Mouse (Mus musculus) intestine, embryonic 16.5 days (tissue): ENCODE results near the gene Glod5. TPM values are rescaled to one million over a fixed set of nuclear protein-coding genes. Genes with fewer than 3 reads are reported as not detected.

Source experiments
- ATAC-seq: fragments of 200-750 bp; cut with Nextera tagmentation; 2 replicates; pipeline ENCODE4 v1.8.0; 2017; ENCODE audit warnings: moderate TSS enrichment, moderate library complexity
- H3K27ac ChIP-seq: fragments of 300-500 bp; sonication (generic); 2 replicates; pipeline ENCODE4 v1.5.1; 2014; ENCODE audit warnings: mild to moderate bottlenecking, low read length
- H3K27me3 ChIP-seq: fragments of 300-500 bp; sonication (generic); replicated peaks from 2 replicates; pipeline ENCODE4 v1.6.1; 2014; ENCODE audit warnings: low read length, control low read depth, mixed read lengths; ENCODE audit not compliant: control insufficient read depth, insufficient read depth
- H3K36me3 ChIP-seq: fragments of 300-500 bp; sonication (generic); 2 replicates; pipeline ENCODE4 v1.6.1; 2014; ENCODE audit warnings: low read length, control low read depth; ENCODE audit not compliant: control insufficient read depth, insufficient read depth
- H3K4me1 ChIP-seq: fragments of 300-500 bp; sonication (generic); 2 replicates; pipeline ENCODE4 v1.6.1; 2014; ENCODE audit warnings: low read length, control low read depth, mixed read lengths; ENCODE audit not compliant: control insufficient read depth, insufficient read depth
- H3K4me2 ChIP-seq: fragments of 300-500 bp; sonication (generic); 2 replicates; pipeline ENCODE4 v1.6.1; 2014; ENCODE audit warnings: low read depth, low read length, control low read depth
- H3K4me3 ChIP-seq: fragments of 300-500 bp; sonication (generic); 2 replicates; pipeline ENCODE4 v1.5.1; 2014; ENCODE audit warnings: mild to moderate bottlenecking, low read length
- H3K9ac ChIP-seq: fragments of 300-500 bp; sonication (generic); 2 replicates; pipeline ENCODE4 v1.6.1; 2014; ENCODE audit warnings: low read depth, low read length
- H3K9me3 ChIP-seq: fragments of 300-500 bp; sonication (generic); 2 replicates; pipeline ENCODE4 v1.6.1; 2016; ENCODE audit warnings: low read length, control low read depth; ENCODE audit not compliant: control insufficient read depth
- WGBS: fragments of 180-500 bp; shearing (Covaris S2); extraction: QIAGEN DNeasy Blood & Tissue Kit; methylation state at CpG from one replicate; pipeline ENCODE4 v1.1.7; 2014; 5-methylcytosine and 5-hydroxymethylcytosine counted together
- polyA plus RNA-seq: library from polyadenylated mRNA; unstranded; fragments of >200 nt; fragmentation: Nextera tagmentation; extraction: Ambion mirVana; gene quantifications from 2 replicates; pipeline ENCODE4 v1.2.1, GENCODE M21; 2015

The Glod5 gene
- polyA plus RNA-seq, 1 experiment from 2014 or later = 8.8 TPM

- no peaks in the 10 kb centered on the region for H3K27me3 ChIP-seq
- H3K36me3 ChIP-seq = no peaks in the 10 kb centered on the region
- H3K27ac ChIP-seq = no peak within 1 kb of the TSS
- 91% methylated on average over 11 of the region's 11 CpGs for WGBS
- no peak within 1 kb of the TSS for H3K4me3 ChIP-seq
- no peaks in the 10 kb centered on the region for H3K4me1 ChIP-seq
- H3K9me3 ChIP-seq = no peaks in the 10 kb centered on the region
- no peak within 1 kb of the TSS for H3K9ac ChIP-seq
- no peak within 1 kb of the TSS for H3K4me2 ChIP-seq
- ATAC-seq = no peak
These were observed 40.4 kb downstream of the Glod5 start, which contains the start of gene Gata1 for GRCm38 (mm10) chrX:7977892-7978291. TSS of gene Gata1 (minus strand) at chrX:7978071.

- H3K27me3 ChIP-seq = no peaks in the 10 kb centered on the region
- 67% methylated on average over 4 of the region's 4 CpGs for WGBS
- peak; percentile 64 for ATAC-seq
- H3K27ac ChIP-seq = no peak overlapping the region
- H3K9me3 ChIP-seq = no peaks in the 10 kb centered on the region
- no peak overlapping the region for H3K4me2 ChIP-seq
- H3K4me1 ChIP-seq = no peaks in the 10 kb centered on the region
- H3K9ac ChIP-seq = no peak overlapping the region
- H3K4me3 ChIP-seq = no peak overlapping the region
- H3K36me3 ChIP-seq = no peaks in the 10 kb centered on the region
These were observed 47.0 kb downstream of the Glod5 start for GRCm38 (mm10) chrX:7971292-7971691.

GRCm38 (mm10) chrX:7968899-7969298 is 49.4 kb downstream of the Glod5 start:
- no peak overlapping the region for H3K9ac ChIP-seq
- H3K36me3 ChIP-seq = no peaks in the 10 kb centered on the region
- no peak overlapping the region for H3K4me3 ChIP-seq
- no peaks in the 10 kb centered on the region for H3K4me1 ChIP-seq
- WGBS = 79% methylated on average over 3 of the region's 3 CpGs
- no peak overlapping the region for H3K27ac ChIP-seq
- H3K27me3 ChIP-seq = no peaks in the 10 kb centered on the region
- no peak overlapping the region for H3K4me2 ChIP-seq
- ATAC-seq = no peak
- H3K9me3 ChIP-seq = no peaks in the 10 kb centered on the region

GRCm38 (mm10) chrX:7968226-7968625 is 50.1 kb downstream of the Glod5 start:
- 82% methylated on average over 8 of the region's 8 CpGs for WGBS
- ATAC-seq = no peak
- H3K4me1 ChIP-seq = no peaks in the 10 kb centered on the region

GRCm38 (mm10) chrX:7967596-7968201 is 50.6 kb downstream of the Glod5 start:
- Histone ChIP-seq H3K9ac (no peak overlapping the region), H3K27ac (no peak overlapping the region), H3K9me3 (no peaks in the 10 kb centered on the region), H3K36me3 (no peaks in the 10 kb centered on the region), H3K4me1 (no peaks in the 10 kb centered on the region), H3K4me3 (no peak overlapping the region), H3K4me2 (no peak overlapping the region), H3K27me3 (no peaks in the 10 kb centered on the region)
- peak; percentile 63; the same call in 1 of the 2 replicates for ATAC-seq
- WGBS = 76% methylated on average over 8 of the region's 9 CpGs

More at GRCm38 (mm10) chrX:7968226-7968625, 50.1 kb downstream of the Glod5 start:
- H3K27me3 ChIP-seq = no peaks in the 10 kb centered on the region
- no peaks in the 10 kb centered on the region for H3K36me3 ChIP-seq
- H3K4me2 ChIP-seq = no peak overlapping the region
- no peaks in the 10 kb centered on the region for H3K9me3 ChIP-seq
- H3K4me3 ChIP-seq = no peak overlapping the region
- no peak overlapping the region for H3K9ac ChIP-seq
- H3K27ac ChIP-seq = no peak overlapping the region

GRCm38 (mm10) chrX:7966161-7966560 is 52.1 kb downstream of the Glod5 start:
- Histone ChIP-seq H3K9ac (no peak overlapping the region), H3K4me3 (no peak overlapping the region), H3K27me3 (no peaks in the 10 kb centered on the region), H3K27ac (no peak overlapping the region), H3K4me2 (no peak overlapping the region), H3K9me3 (no peaks in the 10 kb centered on the region), H3K36me3 (no peaks in the 10 kb centered on the region), H3K4me1 (no peaks in the 10 kb centered on the region)
- ATAC-seq = no peak
- WGBS = 52% methylated on average over 4 of the region's 4 CpGs

- whole genome bisulfite sequencing = 77% methylated on average over 7 of the region's 7 CpGs
- no peak overlapping the region for H3K4me2 ChIP-seq
- H3K4me1 ChIP-seq = no peaks in the 10 kb centered on the region
- no peak overlapping the region for H3K9ac ChIP-seq
- no peaks in the 10 kb centered on the region for H3K9me3 ChIP-seq
- H3K36me3 ChIP-seq = no peaks in the 10 kb centered on the region
- no peaks in the 10 kb centered on the region for H3K27me3 ChIP-seq
- no peak overlapping the region for H3K4me3 ChIP-seq
- no peak for ATAC-seq
- H3K27ac ChIP-seq = no peak overlapping the region
These were observed 54.3 kb downstream of the Glod5 start for GRCm38 (mm10) chrX:7963829-7964626.

GRCm38 (mm10) chrX:7958868-7959267 is 59.4 kb downstream of the Glod5 start:
- WGBS = 89% methylated on average over 9 of the region's 9 CpGs
- no peak for ATAC-seq

More at GRCm38 (mm10) chrX:7958868-7959267, 59.4 kb downstream of the Glod5 start:
- H3K9me3 ChIP-seq = no peaks in the 10 kb centered on the region
- H3K27ac ChIP-seq = no peak overlapping the region
- no peaks in the 10 kb centered on the region for H3K27me3 ChIP-seq
- H3K36me3 ChIP-seq = no peaks in the 10 kb centered on the region
- no peak overlapping the region for H3K4me3 ChIP-seq
- no peak overlapping the region for H3K4me2 ChIP-seq
- H3K4me1 ChIP-seq = no peaks in the 10 kb centered on the region
- H3K9ac ChIP-seq = no peak overlapping the region
